17 mouse cellular contexts compared by ENCODE assay signal in genomic region chr2:69445896-69446472, GRCm38 (mm10).
DNase-seq lines count a peak whose midpoint lies in the region; ATAC-seq lines count a peak whose summit lies in the region.
"Had no signal": no experiment of that assay in that cellular context is flagged by ENCODE, and none has a peak within 500 bp of the region (broad histone marks: within the 10 kb centered on the region; RNA-seq: fewer than 3 reads in every experiment).

No protein-coding gene starts in this region.

- H3K9me3 ChIP-seq in forebrain, embryonic 12.5 days, result no peaks in the 10 kb centered on the region
- no peaks in the 10 kb centered on the region for H3K9me3 ChIP-seq in forebrain, embryonic 10.5 days
- H3K9me3 ChIP-seq: embryonic facial prominence, embryonic 13.5 days; limb, embryonic 15.5 days; midbrain, embryonic 15.5 days; neural tube, embryonic 13.5 days had no signal

- H3K36me3 ChIP-seq in forebrain, embryonic 12.5 days (replicated peaks), result no peaks in the 10 kb centered on the region
- peaks cover 29% of the 10 kb centered on the region for H3K36me3 ChIP-seq in forebrain, embryonic 10.5 days (replicated peaks)
- H3K36me3 ChIP-seq: embryonic facial prominence, embryonic 13.5 days; limb, embryonic 15.5 days; midbrain, embryonic 15.5 days; neural tube, embryonic 13.5 days had no signal

- no peaks in the 10 kb centered on the region for H3K27me3 ChIP-seq in forebrain, embryonic 12.5 days
- no peaks in the 10 kb centered on the region for H3K27me3 ChIP-seq in forebrain, embryonic 10.5 days (ENCODE audit: poor library complexity, severe bottlenecking)
- H3K27me3 ChIP-seq: embryonic facial prominence, embryonic 13.5 days; limb, embryonic 15.5 days; midbrain, embryonic 15.5 days; neural tube, embryonic 13.5 days had no signal

- no peak overlapping the region for H3K4me3 ChIP-seq in forebrain, embryonic 12.5 days (replicated peaks)
- H3K4me3 ChIP-seq in forebrain, embryonic 10.5 days, result no peak overlapping the region
- H3K4me3 ChIP-seq: embryonic facial prominence, embryonic 13.5 days; limb, embryonic 15.5 days; midbrain, embryonic 15.5 days; neural tube, embryonic 13.5 days had no signal

- no peak overlapping the region for H3K9ac ChIP-seq in forebrain, embryonic 12.5 days
- H3K9ac ChIP-seq: embryonic facial prominence, embryonic 13.5 days; limb, embryonic 15.5 days; midbrain, embryonic 15.5 days; neural tube, embryonic 13.5 days had no signal

- no peak overlapping the region for H3K27ac ChIP-seq in forebrain, embryonic 12.5 days
- no peak overlapping the region for H3K27ac ChIP-seq in forebrain, embryonic 10.5 days
- H3K27ac ChIP-seq: embryonic facial prominence, embryonic 13.5 days; limb, embryonic 15.5 days; midbrain, embryonic 15.5 days; neural tube, embryonic 13.5 days had no signal

- peak; percentile 58; the same call in 1 of the 2 replicates for ATAC-seq in forebrain, embryonic 12.5 days (ENCODE audit: low FRiP score)
- no peak for ATAC-seq in granulocyte monocyte progenitor cell, adult 5-6 weeks (replicated peaks; ENCODE audit: poor library complexity, severe bottlenecking)
- ATAC-seq: midbrain, embryonic 15.5 days had no signal

- DNase-seq in forebrain, embryonic 10.5 days (ENCODE audit: extremely low spot score, low spot score), result no peak
- peak; percentile 21 for DNase-seq in kidney, postnatal 14 days
- no peak for DNase-seq in kidney, postnatal 25 days
- peak; percentile 23 for DNase-seq in right cerebral cortex, adult 18-20 months
- DNase-seq in right cerebral cortex, postnatal 25 days, result no peak
- no peak for DNase-seq in thymus, postnatal 4 days
- DNase-seq: adrenal gland, postnatal 36 days; B cell, adult 2 months; cerebellum, adult 2 months; heart, postnatal 36 days; lung, postnatal 14 days had no signal

- no peak overlapping the region for H3K4me2 ChIP-seq in forebrain, embryonic 12.5 days
- H3K4me2 ChIP-seq: embryonic facial prominence, embryonic 13.5 days; limb, embryonic 15.5 days; midbrain, embryonic 15.5 days; neural tube, embryonic 13.5 days had no signal

- H3K4me1 ChIP-seq in forebrain, embryonic 12.5 days, result no peaks in the 10 kb centered on the region
- H3K4me1 ChIP-seq in forebrain, embryonic 10.5 days, result no peaks in the 10 kb centered on the region
- H3K4me1 ChIP-seq: embryonic facial prominence, embryonic 13.5 days; limb, embryonic 15.5 days; midbrain, embryonic 15.5 days; neural tube, embryonic 13.5 days had no signal

- WGBS in forebrain, embryonic 12.5 days, result 81% methylated on average over 4 of the region's 4 CpGs
- 88% methylated on average over 4 of the region's 4 CpGs for WGBS in forebrain, embryonic 10.5 days

Comparison
In these comparisons a context has a peak if more than half of its experiments do, and no peak if none do; other contexts are left out.
1. DNase-seq: peak in kidney, postnatal 14 days (single experiment) and right cerebral cortex, adult 18-20 months (single experiment); none in forebrain, embryonic 10.5 days (single experiment), kidney, postnatal 25 days (0 of 2), right cerebral cortex, postnatal 25 days (single experiment) and thymus, postnatal 4 days (single experiment).